Mouse (Mus musculus) retina, postnatal 7 days (tissue): Measurements from ENCODE around the gene Pde4d.

Experiments used
- DNase-seq: peaks from one replicate; pipeline ENCODE4 v3.0.0-alpha.2; 2012; ENCODE audit warnings: low read depth, low spot score

Gene Pde4d

GRCm38 (mm10) chr13:109920256-109920655 lies 1470.5 kb downstream of the Pde4d start:
- no peak for DNase-seq

- DNase-seq: no peak
Observed at GRCm38 (mm10) chr13:109921336-109922038, 1471.7 kb downstream of the Pde4d start.

DNA sequence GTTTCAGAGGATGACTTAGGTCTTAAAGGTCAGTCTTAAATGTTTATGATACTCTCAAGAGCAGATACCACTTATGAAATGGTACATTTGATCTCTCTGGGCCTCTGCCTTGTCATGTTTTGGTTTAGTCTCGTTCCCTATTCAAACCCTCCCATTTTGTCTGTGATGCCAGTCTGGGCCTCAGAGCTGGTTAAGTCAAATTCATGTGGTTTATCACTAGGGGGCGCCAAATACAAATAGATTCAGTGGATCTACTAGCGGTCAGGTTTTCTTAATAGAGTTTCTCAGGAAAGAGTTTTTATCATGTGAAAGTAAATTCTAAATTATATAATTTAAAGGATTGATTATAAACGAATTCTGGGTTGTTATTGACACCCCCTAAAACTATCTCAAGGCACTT lies 1472.5 kb downstream of the Pde4d start:
- DNase-seq: peak; percentile 57

DNA sequence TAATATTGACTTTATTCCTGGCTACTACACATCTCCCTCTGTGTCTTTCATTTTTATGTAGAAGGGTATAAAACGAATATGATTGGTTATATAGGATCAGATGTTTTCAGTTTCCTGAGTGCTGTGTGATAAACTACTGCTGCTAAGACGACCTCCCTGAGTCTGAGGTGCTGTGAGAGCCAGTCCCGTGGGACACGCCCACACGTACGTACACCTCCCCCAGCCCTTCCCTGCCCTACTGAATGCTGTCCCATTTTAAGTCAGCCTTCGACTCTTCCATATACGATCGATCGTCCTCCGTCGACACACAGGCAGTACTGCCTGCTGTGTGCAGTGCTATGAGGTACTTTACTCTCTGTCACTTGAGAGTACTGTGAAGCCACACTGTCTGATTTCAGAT lies 1473.0 kb downstream of the Pde4d start:
- no peak for DNase-seq

DNA sequence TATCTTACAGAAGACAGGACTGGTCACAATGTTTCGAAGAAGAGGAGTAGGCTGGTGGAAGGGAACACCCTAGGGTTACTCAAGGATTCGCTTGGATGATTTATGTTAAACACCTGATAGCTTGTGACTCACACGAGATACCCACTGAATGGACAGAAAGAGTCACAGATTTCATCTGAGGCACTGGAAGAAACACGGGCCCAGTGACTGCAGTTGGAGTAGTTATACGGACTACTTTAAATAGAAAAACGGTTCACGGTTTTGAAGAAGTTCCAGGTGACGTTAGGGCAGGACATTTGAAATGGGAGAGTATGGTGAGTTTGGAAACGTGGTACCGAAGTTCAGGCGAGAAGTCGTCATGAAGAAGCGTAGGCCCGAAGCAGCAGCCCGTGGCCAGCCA lies 1475.0 kb downstream of the Pde4d start:
- no peak for DNase-seq

GRCm38 (mm10) chr13:109926277-109926920 lies 1476.7 kb downstream of the Pde4d start:
- DNase-seq: peak; percentile 21

DNA sequence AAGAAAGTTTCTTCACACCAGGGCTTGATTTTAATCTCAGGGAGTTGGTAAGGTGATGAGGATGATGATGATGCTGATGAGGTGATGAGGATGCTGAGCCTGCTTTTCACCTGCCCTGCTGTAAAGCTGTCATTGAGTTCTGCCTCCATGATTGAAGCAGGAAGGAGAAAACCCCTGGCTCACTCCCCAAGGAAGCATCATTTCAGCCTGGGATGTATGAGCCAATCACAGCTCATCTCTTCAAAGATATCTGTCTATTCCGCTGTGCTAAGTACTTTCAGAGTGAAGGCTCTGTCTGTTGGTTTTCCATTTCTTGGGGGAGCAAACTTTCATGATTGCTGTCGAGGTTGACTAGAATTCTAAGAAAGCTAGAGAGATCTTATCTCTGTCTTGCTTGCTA lies 1478.0 kb downstream of the Pde4d start:
- no peak for DNase-seq

GRCm38 (mm10) chr13:109932688-109933087 lies 1482.9 kb downstream of the Pde4d start:
- DNase-seq: no peak

DNA sequence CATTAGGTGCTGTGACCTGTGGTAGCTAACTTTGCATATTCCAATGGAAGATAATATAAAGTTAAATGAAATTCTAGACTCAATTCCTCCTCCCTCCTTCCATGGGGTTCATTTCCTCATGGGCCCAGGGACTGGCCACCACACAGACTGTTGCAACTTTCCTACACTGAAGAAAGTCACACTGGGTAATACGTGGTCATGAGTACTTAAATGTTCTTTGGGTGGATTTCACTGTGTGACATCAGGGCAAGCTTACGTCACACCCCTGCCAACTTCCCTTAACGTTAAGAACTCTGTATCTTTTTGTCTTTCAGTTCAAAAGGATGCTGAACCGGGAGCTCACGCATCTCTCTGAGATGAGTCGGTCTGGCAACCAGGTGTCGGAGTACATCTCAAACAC lies 1483.8 kb downstream of the Pde4d start:
- DNase-seq: no peak

DNA sequence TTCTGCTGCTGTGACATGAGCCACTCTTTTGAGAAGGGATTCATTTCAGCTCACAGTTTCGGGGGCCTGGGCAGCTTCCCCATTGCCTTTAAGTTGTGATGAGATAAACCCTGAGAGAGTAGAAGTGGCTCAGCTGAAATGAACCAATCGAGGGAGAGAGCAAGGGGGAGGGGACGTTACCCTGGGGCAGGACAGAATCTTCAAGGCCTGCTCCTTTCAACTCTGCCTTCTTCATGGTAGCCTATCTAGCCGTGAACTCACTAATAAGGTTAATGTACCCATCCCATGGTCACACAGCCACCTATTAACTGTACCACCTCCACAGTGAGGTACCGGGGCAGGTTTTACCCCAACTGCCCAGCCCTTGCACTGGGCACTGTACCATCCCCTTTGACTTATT lies 1487.1 kb downstream of the Pde4d start:
- no peak for DNase-seq

DNA sequence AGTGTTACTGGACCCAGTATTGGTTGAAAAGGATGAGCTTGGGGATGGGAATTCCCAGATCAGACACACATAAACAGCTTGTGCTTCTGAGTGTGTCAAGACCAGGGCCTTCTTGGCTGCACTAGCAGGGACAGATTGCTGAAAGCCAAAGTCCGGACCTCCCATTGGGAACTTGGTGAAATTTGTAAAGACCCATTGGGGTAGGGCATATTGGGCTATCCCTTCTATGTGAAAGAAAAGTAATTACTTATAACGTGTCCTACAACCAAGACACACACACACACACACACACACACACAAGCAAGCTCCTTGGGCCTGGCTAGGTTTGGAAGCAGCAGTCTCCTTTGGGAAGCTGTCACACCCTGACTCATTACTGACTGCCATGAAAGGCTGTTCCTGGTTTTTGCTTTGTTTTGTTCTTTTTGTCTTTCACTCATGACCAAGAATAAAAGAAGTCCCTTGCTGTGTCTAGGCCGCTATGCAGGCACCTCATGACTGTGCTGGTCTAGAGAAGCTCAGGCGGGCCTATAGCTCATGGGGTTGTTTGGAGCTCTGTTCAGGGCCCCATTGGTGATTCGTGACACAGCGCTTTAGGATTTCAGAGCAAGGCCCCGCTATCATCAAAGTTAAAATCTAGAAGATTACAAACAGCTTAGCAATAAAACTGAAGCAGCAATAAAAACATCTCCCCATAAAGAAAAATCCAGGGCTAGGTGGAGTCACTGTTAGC lies 1495.2 kb downstream of the Pde4d start:
- no peak for DNase-seq

DNA sequence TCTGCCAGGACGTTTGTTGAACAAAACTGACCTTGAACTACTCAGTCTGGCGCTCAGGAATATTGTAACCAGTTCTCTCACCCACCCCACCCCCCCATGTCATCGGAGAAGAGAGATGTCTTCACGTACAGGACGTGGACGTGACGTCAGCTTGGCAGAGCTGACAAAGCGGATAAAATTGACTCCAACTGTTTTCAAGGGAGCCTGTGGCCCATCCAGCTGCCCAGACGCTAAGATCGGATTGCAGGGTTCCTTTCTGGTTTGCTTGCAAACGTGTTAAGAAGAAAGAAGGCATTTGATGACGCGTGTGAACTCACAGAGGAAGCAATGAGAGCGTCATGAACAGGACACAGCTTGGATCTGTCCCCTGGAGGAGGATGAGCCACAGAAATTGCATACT lies 1501.7 kb downstream of the Pde4d start:
- no peak for DNase-seq

DNA sequence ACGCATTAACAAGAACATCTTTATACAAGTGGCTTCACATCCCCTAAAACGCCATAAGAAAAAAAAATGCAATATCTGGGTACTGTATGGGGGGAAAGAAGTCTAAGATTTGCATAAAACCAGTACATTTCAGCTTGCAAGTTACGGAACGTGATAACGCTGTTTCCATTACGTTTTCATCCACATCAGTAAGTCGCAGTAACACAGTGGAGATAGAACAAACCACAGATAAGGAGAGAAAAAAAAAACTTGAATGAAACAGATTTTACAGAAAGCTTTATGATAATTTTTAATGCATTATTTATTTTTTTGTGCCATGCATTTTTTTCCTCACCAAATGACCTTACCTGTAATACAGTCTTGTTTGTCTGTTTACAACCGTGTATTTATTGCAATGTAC lies 1504.4 kb downstream of the Pde4d start:
- no peak for DNase-seq

DNA sequence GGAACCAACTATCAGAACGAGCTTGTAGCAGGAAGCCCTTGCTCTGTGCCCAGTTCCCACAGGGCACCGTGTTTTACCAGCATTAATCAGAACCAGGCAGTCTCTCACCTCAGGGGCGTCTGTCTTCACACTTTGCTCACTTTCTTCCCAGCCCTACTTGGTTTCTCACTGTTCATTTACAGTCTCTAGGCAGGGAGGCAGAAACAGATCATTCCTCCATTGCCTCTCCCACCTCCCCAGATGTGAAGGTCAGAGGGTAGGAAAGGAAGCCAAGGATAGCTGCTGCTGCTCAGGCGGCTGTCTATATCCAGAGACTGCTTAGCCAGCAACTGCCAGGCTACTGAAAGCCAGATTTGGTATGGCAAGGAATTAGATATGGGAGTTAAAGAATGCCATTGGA lies 1508.2 kb downstream of the Pde4d start:
- no peak for DNase-seq

DNA sequence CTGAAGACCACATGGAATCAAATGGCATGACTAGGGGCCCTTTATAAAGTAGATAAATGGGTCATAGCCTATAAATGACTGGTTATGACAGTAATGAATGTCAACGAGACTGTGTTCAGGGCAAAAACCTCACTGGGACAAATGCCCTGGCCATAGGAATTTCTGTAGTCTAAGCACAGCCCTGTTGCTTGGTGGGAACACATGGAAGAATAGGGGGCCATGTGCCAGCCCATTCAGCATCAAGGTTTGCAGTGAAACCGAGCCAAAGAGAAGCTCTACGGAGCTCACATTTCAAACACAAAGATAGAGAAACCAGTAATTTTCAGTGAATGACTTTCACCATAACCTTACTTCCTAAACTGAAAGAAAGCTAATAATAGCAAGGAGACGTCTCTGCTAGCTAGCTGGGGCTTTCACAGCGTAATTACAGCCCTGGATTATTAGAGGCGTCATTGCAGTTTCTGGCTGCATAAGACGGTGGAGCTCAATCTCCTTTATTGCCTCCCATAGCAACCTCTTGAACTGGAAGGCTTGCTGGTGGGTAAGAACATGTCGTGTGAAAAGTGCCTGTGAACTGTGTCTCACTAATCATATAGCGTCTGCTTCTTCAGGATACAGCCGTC lies 1533.2 kb downstream of the Pde4d start:
- DNase-seq: no peak

DNA sequence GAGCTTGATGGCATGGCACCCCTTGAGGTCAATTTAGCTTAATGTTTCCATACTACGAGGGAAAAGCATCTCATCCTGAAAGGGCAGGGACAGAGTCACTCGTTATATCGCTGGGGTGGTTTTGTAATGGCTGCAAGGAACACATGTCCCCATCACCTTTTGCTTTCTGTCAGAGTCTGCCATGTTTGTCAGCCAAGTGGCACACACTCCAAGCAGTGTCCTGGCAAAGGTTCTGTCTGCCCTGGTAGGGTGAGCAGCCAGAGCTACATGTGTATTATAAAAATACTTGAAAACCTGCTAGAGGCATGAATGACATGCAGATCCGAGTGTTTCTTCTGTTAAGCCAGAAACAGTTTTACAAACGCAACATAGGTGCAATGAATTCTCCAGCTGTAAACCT lies 1535.7 kb downstream of the Pde4d start:
- DNase-seq: no peak

GRCm38 (mm10) chr13:109985892-109986291 lies 1536.1 kb downstream of the Pde4d start:
- DNase-seq: no peak

DNA sequence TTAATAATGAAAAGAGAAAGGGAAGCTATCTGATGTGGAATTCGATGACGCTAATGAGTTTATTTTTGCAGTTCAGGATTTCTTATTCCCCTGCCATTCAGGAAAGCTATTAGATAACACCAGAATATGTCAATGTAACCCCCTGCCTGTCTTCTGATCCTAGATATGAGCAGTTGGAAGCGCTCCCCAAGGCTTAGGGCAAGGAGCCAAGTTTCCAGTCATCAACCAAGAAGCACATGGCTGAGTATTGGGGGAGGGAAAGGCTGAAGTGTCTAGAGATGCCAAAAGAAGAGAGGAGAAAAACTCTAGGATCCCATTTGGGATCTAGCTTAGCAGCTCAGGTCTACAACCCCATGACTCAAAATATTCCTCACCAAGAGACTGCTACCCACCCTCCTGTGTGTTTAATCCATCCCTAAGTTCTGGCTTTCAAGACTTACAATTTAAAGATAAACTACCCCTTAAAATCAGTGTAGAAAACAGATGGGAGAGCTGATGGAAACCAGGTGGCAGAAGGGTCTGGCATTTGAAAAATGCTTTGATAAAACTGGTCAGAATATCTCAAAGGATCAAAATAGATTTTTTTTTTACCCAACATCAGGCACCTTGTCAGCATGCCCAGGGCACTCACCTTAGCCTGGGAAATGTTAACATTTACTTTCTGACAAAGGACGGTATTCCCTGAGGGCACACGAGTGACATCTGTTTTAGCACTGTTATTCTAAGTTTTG lies 1543.2 kb downstream of the Pde4d start:
- no peak for DNase-seq

DNA sequence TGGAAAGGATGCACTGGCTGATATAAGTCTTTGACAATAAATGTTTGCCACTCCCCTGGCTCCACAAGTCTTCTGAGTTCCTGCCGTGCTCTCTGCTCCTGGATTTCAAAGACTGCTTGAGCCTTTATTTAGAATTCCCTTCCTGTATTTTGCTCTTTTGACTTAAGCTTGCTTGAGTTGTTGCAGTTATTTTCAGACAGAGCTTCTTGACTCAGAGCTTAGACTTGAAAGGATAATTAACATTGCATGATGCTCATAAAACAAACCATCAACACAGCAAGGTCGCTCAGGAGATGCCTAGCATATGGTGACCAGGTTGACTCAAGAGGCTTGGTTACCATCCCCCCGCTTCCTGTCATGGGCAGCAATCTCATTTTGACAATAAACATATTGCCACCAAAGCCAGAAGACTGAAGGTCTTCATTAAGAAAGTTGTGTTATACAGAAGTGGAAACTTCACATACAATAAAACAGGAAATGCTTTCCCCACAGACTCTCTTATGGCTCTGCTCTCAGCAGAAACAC lies 1544.6 kb downstream of the Pde4d start:
- DNase-seq: no peak

DNA sequence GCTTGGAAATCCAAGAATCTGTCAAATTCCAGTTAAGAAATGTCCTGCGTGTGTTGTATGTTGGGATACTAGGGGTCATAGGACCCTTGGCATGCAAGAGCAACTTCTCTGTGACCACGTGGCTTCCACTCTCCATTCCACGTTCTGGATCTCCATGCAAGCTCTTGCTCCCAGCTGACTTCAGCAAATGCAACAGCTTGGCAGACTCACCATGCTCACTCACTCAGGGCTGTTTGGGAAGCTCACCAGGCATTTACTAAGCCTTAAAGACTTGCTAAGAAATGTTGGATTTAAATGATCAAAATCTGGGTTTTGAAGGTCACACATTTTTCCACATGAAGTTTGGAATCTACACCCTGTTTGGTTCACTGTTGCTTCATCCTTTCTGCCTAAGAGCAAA lies 1552.3 kb downstream of the Pde4d start:
- no peak for DNase-seq
